Mouse (Mus musculus) midbrain, postnatal 0 days (tissue): Measurements from ENCODE around the gene Scarb2. TPM values are rescaled to one million over a fixed set of nuclear protein-coding genes. Genes with fewer than 3 reads are reported as not detected.
"Not testable (repeated sequence)": the region's sequence is repeated elsewhere in the genome, so short reads cannot be mapped to it uniquely, and the experiment has no call there.

Experiments used
- ATAC-seq: fragments of 200-750 bp; cut with Nextera tagmentation; 2 replicates; pipeline ENCODE4 v1.8.0; 2017; ENCODE audit warnings: moderate number of reproducible peaks, mild to moderate bottlenecking, moderate TSS enrichment, moderate library complexity; ENCODE audit not compliant: low FRiP score
- DNase-seq: peaks from one replicate; pipeline ENCODE4 v3.0.0-alpha.2; 2015; ENCODE audit warnings: low spot score
- H3K27ac ChIP-seq: fragments of 300-500 bp; sonication (generic); 2 replicates; pipeline ENCODE4 v1.5.1; 2014; ENCODE audit warnings: low read depth, mild to moderate bottlenecking, low read length, mixed read lengths
- H3K27me3 ChIP-seq: fragments of 300-500 bp; sonication (generic); 2 replicates; pipeline ENCODE4 v1.6.1; 2014; ENCODE audit warnings: low read length, control low read depth, mixed read lengths; ENCODE audit not compliant: insufficient read depth
- H3K36me3 ChIP-seq: fragments of 300-500 bp; sonication (generic); 2 replicates; pipeline ENCODE4 v1.6.1; 2014; ENCODE audit warnings: low read length, control low read depth, mixed read lengths; ENCODE audit not compliant: insufficient read depth
- H3K4me1 ChIP-seq: fragments of 300-500 bp; sonication (generic); 2 replicates; pipeline ENCODE4 v1.6.1; 2014; ENCODE audit warnings: mild to moderate bottlenecking, control low read depth, antibody characterized with exemption, low read length, mixed read lengths; ENCODE audit not compliant: insufficient read depth
- H3K4me2 ChIP-seq: fragments of 300-500 bp; sonication (generic); 2 replicates; pipeline ENCODE4 v1.6.1; 2014; ENCODE audit warnings: low read depth, mild to moderate bottlenecking, low read length, mixed read lengths; ENCODE audit not compliant: poor library complexity, severe bottlenecking
- H3K4me3 ChIP-seq: fragments of 300-500 bp; sonication (generic); 2 replicates; pipeline ENCODE4 v1.5.1; 2014; ENCODE audit warnings: low read depth, mild to moderate bottlenecking, low read length, moderate library complexity
- H3K9ac ChIP-seq: fragments of 300-500 bp; sonication (generic); replicated peaks from 2 replicates; pipeline ENCODE4 v1.6.1; 2014; ENCODE audit warnings: mild to moderate bottlenecking, low read length, moderate library complexity, mixed read lengths; ENCODE audit not compliant: poor library complexity, severe bottlenecking
- H3K9me3 ChIP-seq: fragments of 300-500 bp; sonication (generic); 2 replicates; pipeline ENCODE4 v1.6.1; 2016; ENCODE audit warnings: low read length, control low read depth
- CTCF ChIP-seq: IDR thresholded peaks from 2 replicates; pipeline ENCODE4 v1.5.1; 2016; ENCODE audit warnings: antibody characterized with exemption, mild to moderate bottlenecking
- WGBS: fragments of 180-500 bp; shearing (Covaris S2); extraction: QIAGEN DNeasy Blood & Tissue Kit; methylation state at CpG from one replicate; pipeline ENCODE4 v1.1.7; 2014; 5-methylcytosine and 5-hydroxymethylcytosine counted together
- polyA plus RNA-seq: library from polyadenylated mRNA; unstranded; fragments of >200 nt; fragmentation: Nextera tagmentation; extraction: Ambion mirVana; gene quantifications from 2 replicates; pipeline ENCODE4 v1.2.1, GENCODE M21; 2015
- total RNA-seq: library from RNA; depleted of rRNA; stranded (reverse); fragments of >200 nt; gene quantifications from 2 replicates; pipeline ENCODE4 v1.2.3, GENCODE M21; 2014

The Scarb2 gene
- total and polyA plus RNA-seq, 2 experiments from 2014 or later: 25.3 to 139 TPM

GRCm38 (mm10) chr5:92539698-92540097, 33.1 kb upstream of the Scarb2 start:
- H3K27ac ChIP-seq: no peak overlapping the region
- no peak for TF ChIP-seq CTCF
- H3K36me3 ChIP-seq: no peaks in the 10 kb centered on the region
- no peaks in the 10 kb centered on the region for H3K27me3 ChIP-seq
- no peak overlapping the region for H3K9ac ChIP-seq
- WGBS: 72% methylated on average over 4 of the region's 4 CpGs
- no peak overlapping the region for H3K4me2 ChIP-seq
- no peaks in the 10 kb centered on the region for H3K9me3 ChIP-seq
- ATAC-seq (no peak), DNase-seq (peak; percentile 55)
- H3K4me3 ChIP-seq: no peak overlapping the region
- H3K4me1 ChIP-seq: no peaks in the 10 kb centered on the region

- no peaks in the 10 kb centered on the region for H3K36me3 ChIP-seq
- ATAC-seq (no peak), DNase-seq (no peak)
- H3K4me1 ChIP-seq: no peaks in the 10 kb centered on the region
- no peak overlapping the region for H3K4me3 ChIP-seq
- H3K9ac ChIP-seq: no peak overlapping the region
- H3K9me3 ChIP-seq: no peaks in the 10 kb centered on the region
- 75% methylated on average over 6 of the region's 6 CpGs for WGBS
- no peaks in the 10 kb centered on the region for H3K27me3 ChIP-seq
- no peak for TF ChIP-seq CTCF
- no peak overlapping the region for H3K4me2 ChIP-seq
- no peak overlapping the region for H3K27ac ChIP-seq
Measured at GRCm38 (mm10) chr5:92524821-92525258, 18.2 kb upstream of the Scarb2 start.

- not testable (repeated sequence) for H3K27ac ChIP-seq, H3K4me2 ChIP-seq, H3K4me3 ChIP-seq, H3K36me3 ChIP-seq, DNase-seq, H3K9ac ChIP-seq, H3K9me3 ChIP-seq, ATAC-seq, H3K4me1 ChIP-seq, H3K27me3 ChIP-seq
- WGBS: 88% methylated on average over 2 of the region's 2 CpGs
Measured at GRCm38 (mm10) chr5:92521131-92521530, 14.5 kb upstream of the Scarb2 start.

GRCm38 (mm10) chr5:92512066-92512465, 5.4 kb upstream of the Scarb2 start:
- no peak for TF ChIP-seq CTCF
- H3K4me1 ChIP-seq: no peaks in the 10 kb centered on the region
- H3K4me2 ChIP-seq: no peak overlapping the region
- ATAC-seq: no peak
- no peaks in the 10 kb centered on the region for H3K36me3 ChIP-seq
- no peaks in the 10 kb centered on the region for H3K9me3 ChIP-seq
- H3K27ac ChIP-seq: no peak overlapping the region
- H3K9ac ChIP-seq: no peak overlapping the region
- no peaks in the 10 kb centered on the region for H3K27me3 ChIP-seq
- no peak overlapping the region for H3K4me3 ChIP-seq
- DNase-seq: no peak
- WGBS: 80% methylated on average over 5 of the region's 5 CpGs

GRCm38 (mm10) chr5:92511256-92511655, 4.6 kb upstream of the Scarb2 start:
- no peak for DNase-seq
- no peak overlapping the region for H3K27ac ChIP-seq
- no peak overlapping the region for H3K4me2 ChIP-seq
- ATAC-seq: no peak
- H3K36me3 ChIP-seq: no peaks in the 10 kb centered on the region
- no peaks in the 10 kb centered on the region for H3K9me3 ChIP-seq
- no peaks in the 10 kb centered on the region for H3K27me3 ChIP-seq
- H3K4me3 ChIP-seq: no peak overlapping the region
- no peaks in the 10 kb centered on the region for H3K4me1 ChIP-seq
- no peak for TF ChIP-seq CTCF
- H3K9ac ChIP-seq: no peak overlapping the region

- no peak overlapping the region for H3K4me3 ChIP-seq
- H3K9ac ChIP-seq: no peak overlapping the region
- TF ChIP-seq CTCF: no peak
- WGBS: 93% methylated on average over 5 of the region's 5 CpGs
- H3K4me2 ChIP-seq: no peak overlapping the region
- H3K27ac ChIP-seq: no peak overlapping the region
- DNase-seq (no peak), ATAC-seq (no peak)
- no peaks in the 10 kb centered on the region for H3K36me3 ChIP-seq
- H3K4me1 ChIP-seq: peaks cover 3% of the 10 kb centered on the region
- H3K9me3 ChIP-seq: no peaks in the 10 kb centered on the region
- no peaks in the 10 kb centered on the region for H3K27me3 ChIP-seq
Measured at GRCm38 (mm10) chr5:92508853-92509252, 2.2 kb upstream of the Scarb2 start.
